Mouse (Mus musculus) heart, postnatal 14 days (tissue): Measurements from ENCODE around the gene Arid1a. TPM values are rescaled to one million over a fixed set of nuclear protein-coding genes. Genes with fewer than 3 reads are reported as not detected.
"Not testable (repeated sequence)": the region's sequence is repeated elsewhere in the genome, so short reads cannot be mapped to it uniquely, and the experiment has no call there.

Experiments used
- DNase-seq, 2 experiments: peaks; one replicate each; pipeline ENCODE4 v3.0.0; 2021 to 2022
- intact Hi-C: fragments of 180-260 bp; cut with DNase I; formaldehyde crosslinking; loops from one replicate; pipeline ENCODE4 v1.15.1; 2025
- total RNA-seq, 2 experiments: library from RNA; stranded (reverse); gene quantifications; 2 replicates each; pipeline ENCODE4 v1.2.3; 2021

Gene Arid1a
- total RNA-seq, 2 experiments from 2014 or later, result 45.2 to 48.8 TPM

- peak; percentile 83 to 86 for DNase-seq
- intact Hi-C loops, result no loop called here
Observed at GRCm38 (mm10) chr4:133660193-133661155, 96.1 kb downstream of the Arid1a start.

GRCm38 (mm10) chr4:133659497-133660192 is 96.9 kb downstream of the Arid1a start:
- DNase-seq, result peak; percentile 63 to 68
- intact Hi-C loops, result no loop called here

- intact Hi-C loops, result no loop called here
- DNase-seq, result no peak
Observed at GRCm38 (mm10) chr4:133658729-133659128, 97.8 kb downstream of the Arid1a start.

GRCm38 (mm10) chr4:133657829-133658458 is 98.6 kb downstream of the Arid1a start:
- no peak for DNase-seq
- intact Hi-C loops, result no loop called here

GRCm38 (mm10) chr4:133656997-133657396 is 99.6 kb downstream of the Arid1a start:
- intact Hi-C loops, result no loop called here

GRCm38 (mm10) chr4:133656294-133656693 is 100.3 kb downstream of the Arid1a start:
- intact Hi-C loops, result no loop called here
- no peak for DNase-seq

More at GRCm38 (mm10) chr4:133656997-133657396, 99.6 kb downstream of the Arid1a start:
- no peak for DNase-seq

- DNase-seq, intact Hi-C loops: not testable (repeated sequence)
Observed at GRCm38 (mm10) chr4:133654070-133654469, 102.5 kb downstream of the Arid1a start.

GRCm38 (mm10) chr4:133652746-133653145 is 103.8 kb downstream of the Arid1a start:
- no peak for DNase-seq
- intact Hi-C loops, result no loop called here

GRCm38 (mm10) chr4:133651986-133652385 is 104.6 kb downstream of the Arid1a start:
- no peak for DNase-seq
- intact Hi-C loops, result loop anchor here (2.0 kb wide), 1 partner anchor 19 kb away; no protein-coding TSS in a partner anchor

- DNase-seq, result no peak
Observed at GRCm38 (mm10) chr4:133651445-133651844, 105.1 kb downstream of the Arid1a start.

GRCm38 (mm10) chr4:133649989-133650699 is 106.4 kb downstream of the Arid1a start, which contains the start of gene Zdhhc18:
TSS of gene Zdhhc18 (minus strand) at chr4:133650154.
- intact Hi-C loops, result loop anchor here (1.0 to 5.0 kb wide), 3 partner anchors 17 to 57 kb away; no protein-coding TSS in a partner anchor

More at GRCm38 (mm10) chr4:133651445-133651844, 105.1 kb downstream of the Arid1a start:
- intact Hi-C loops, result loop anchor here (2.0 kb wide), 1 partner anchor 19 kb away; no protein-coding TSS in a partner anchor

GRCm38 (mm10) chr4:133649464-133649863 is 107.1 kb downstream of the Arid1a start:
- DNase-seq, result not testable (repeated sequence)
- intact Hi-C loops, result loop anchor here (5.0 kb wide), 1 partner anchor 37 kb away; no protein-coding TSS in a partner anchor

More at GRCm38 (mm10) chr4:133649989-133650699, 106.4 kb downstream of the Arid1a start, which contains the start of gene Zdhhc18:
- DNase-seq, result peak; percentile 81 to 91

GRCm38 (mm10) chr4:133645680-133646079 is 110.9 kb downstream of the Arid1a start:
- DNase-seq, result no peak
- intact Hi-C loops, result loop anchor here (5.0 kb wide), 1 partner anchor 33 kb away; no protein-coding TSS in a partner anchor

GRCm38 (mm10) chr4:133645195-133645594 is 111.4 kb downstream of the Arid1a start:
- intact Hi-C loops, result loop anchor here (5.0 kb wide), 1 partner anchor 33 kb away; no protein-coding TSS in a partner anchor
- no peak for DNase-seq

- intact Hi-C loops, result no loop called here
- no peak for DNase-seq
Observed at GRCm38 (mm10) chr4:133634043-133634410, 122.5 kb downstream of the Arid1a start.

GRCm38 (mm10) chr4:133633332-133634042 is 123.1 kb downstream of the Arid1a start:
- intact Hi-C loops, result loop anchor here (2.0 kb wide), 2 partner anchors 17 to 25 kb away; partner anchors contain the start of gene Zdhhc18
- peak; percentile 96 to 97 for DNase-seq

GRCm38 (mm10) chr4:133632483-133633327 is 123.9 kb downstream of the Arid1a start:
- peak; percentile 19 to 24 for DNase-seq
- intact Hi-C loops, result loop anchor here (2.0 kb wide), 2 partner anchors 18 to 24 kb away; partner anchors contain the start of gene Zdhhc18
